Mouse (Mus musculus): ENCODE results near the gene Klhl29. TPM values are rescaled to one million over a fixed set of nuclear protein-coding genes. Genes with fewer than 3 reads are reported as not detected.

Gene Klhl29
- polyA plus RNA-seq, 1 experiment, result not detected

- H3K79me3 ChIP-seq (ENCODE audit: low read depth), result no peaks in the 10 kb centered on the region
- no peak overlapping the region for H3ac ChIP-seq (ENCODE audit: control insufficient read depth, insufficient read length, low read depth)
- H3K4me3 ChIP-seq (ENCODE audit: insufficient read depth, poor library complexity, severe bottlenecking), result no peak overlapping the region
- H3K36me3 ChIP-seq (ENCODE audit: control insufficient read depth, insufficient read depth), result no peaks in the 10 kb centered on the region
- TF ChIP-seq MAX (IDR thresholded peaks at IDR 0.05), result no peak
- no peak for TF ChIP-seq CEBPB (IDR thresholded peaks at IDR 0.05; ENCODE audit: low read depth)
- no peak for TF ChIP-seq MYOD1 (IDR thresholded peaks at IDR 0.05; ENCODE audit: control insufficient read depth, insufficient read length, low read depth)
- TF ChIP-seq USF1 (IDR thresholded peaks at IDR 0.05; ENCODE audit: low read depth), result no peak
- TF ChIP-seq FOSL1 (IDR thresholded peaks at IDR 0.05; ENCODE audit: insufficient read depth, low read length, poor library complexity, severe bottlenecking), result no peak
- TF ChIP-seq CTCF (IDR thresholded peaks at IDR 0.05; ENCODE audit: control insufficient read depth, insufficient read depth, insufficient read length), result no peak
- no peak for TF ChIP-seq MYOG (IDR thresholded peaks at IDR 0.05; ENCODE audit: control insufficient read depth, extremely low read depth, insufficient read length)
- no peaks in the 10 kb centered on the region for H3K79me2 ChIP-seq (ENCODE audit: control insufficient read depth, insufficient read depth)
- H3K27me3 ChIP-seq (ENCODE audit: control insufficient read depth, insufficient read depth, insufficient read length), result peaks cover 9% of the 10 kb centered on the region
These were observed 252.5 kb downstream of the Klhl29 start for GRCm38 (mm10) chr12:5122972-5123371.

GRCm38 (mm10) chr12:5120249-5120648 lies 255.2 kb downstream of the Klhl29 start:
- no peak for TF ChIP-seq MAX (IDR thresholded peaks at IDR 0.05)
- no peak for TF ChIP-seq CTCF (IDR thresholded peaks at IDR 0.05; ENCODE audit: control insufficient read depth, insufficient read depth, insufficient read length)
- no peak for TF ChIP-seq FOSL1 (IDR thresholded peaks at IDR 0.05; ENCODE audit: insufficient read depth, low read length, poor library complexity, severe bottlenecking)
- TF ChIP-seq MYOD1 (IDR thresholded peaks at IDR 0.05; ENCODE audit: control insufficient read depth, insufficient read length, low read depth), result no peak
- no peak for TF ChIP-seq CEBPB (IDR thresholded peaks at IDR 0.05; ENCODE audit: low read depth)
- TF ChIP-seq MYOG (IDR thresholded peaks at IDR 0.05; ENCODE audit: control insufficient read depth, extremely low read depth, insufficient read length), result no peak
- no peak for TF ChIP-seq USF1 (IDR thresholded peaks at IDR 0.05; ENCODE audit: low read depth)
- Histone ChIP-seq H3ac (ENCODE audit: control insufficient read depth, insufficient read length, low read depth) (no peak overlapping the region), H3K36me3 (ENCODE audit: control insufficient read depth, insufficient read depth) (no peaks in the 10 kb centered on the region)

GRCm38 (mm10) chr12:5119726-5120125 lies 255.8 kb downstream of the Klhl29 start:
- H3K4me3 ChIP-seq (ENCODE audit: insufficient read depth, poor library complexity, severe bottlenecking), result no peak overlapping the region
- no peaks in the 10 kb centered on the region for H3K79me2 ChIP-seq (ENCODE audit: control insufficient read depth, insufficient read depth)
- no peaks in the 10 kb centered on the region for H3K79me3 ChIP-seq (ENCODE audit: low read depth)
- H3K27me3 ChIP-seq (ENCODE audit: control insufficient read depth, insufficient read depth, insufficient read length), result peaks cover 3% of the 10 kb centered on the region
- no peak overlapping the region for H3ac ChIP-seq (ENCODE audit: control insufficient read depth, insufficient read length, low read depth)
- no peaks in the 10 kb centered on the region for H3K36me3 ChIP-seq (ENCODE audit: control insufficient read depth, insufficient read depth)
- TF ChIP-seq USF1 (IDR thresholded peaks at IDR 0.05; ENCODE audit: low read depth) (no peak), MAX (IDR thresholded peaks at IDR 0.05) (no peak), CEBPB (IDR thresholded peaks at IDR 0.05; ENCODE audit: low read depth) (no peak), MYOD1 (IDR thresholded peaks at IDR 0.05; ENCODE audit: control insufficient read depth, insufficient read length, low read depth) (no peak), FOSL1 (IDR thresholded peaks at IDR 0.05; ENCODE audit: insufficient read depth, low read length, poor library complexity, severe bottlenecking) (no peak), MYOG (IDR thresholded peaks at IDR 0.05; ENCODE audit: control insufficient read depth, extremely low read depth, insufficient read length) (no peak), CTCF (IDR thresholded peaks at IDR 0.05; ENCODE audit: control insufficient read depth, insufficient read depth, insufficient read length) (no peak)

More at GRCm38 (mm10) chr12:5120249-5120648, 255.2 kb downstream of the Klhl29 start:
- Histone ChIP-seq H3K4me3 (ENCODE audit: insufficient read depth, poor library complexity, severe bottlenecking) (no peak overlapping the region), H3K27me3 (ENCODE audit: control insufficient read depth, insufficient read depth, insufficient read length) (peaks cover 3% of the 10 kb centered on the region), H3K79me3 (ENCODE audit: low read depth) (no peaks in the 10 kb centered on the region), H3K79me2 (ENCODE audit: control insufficient read depth, insufficient read depth) (no peaks in the 10 kb centered on the region)

- H3K27me3 ChIP-seq (ENCODE audit: control insufficient read depth, insufficient read depth, insufficient read length), result peaks cover 3% of the 10 kb centered on the region
- no peak overlapping the region for H3K4me3 ChIP-seq (ENCODE audit: insufficient read depth, poor library complexity, severe bottlenecking)
- no peaks in the 10 kb centered on the region for H3K79me2 ChIP-seq (ENCODE audit: control insufficient read depth, insufficient read depth)
- H3ac ChIP-seq (ENCODE audit: control insufficient read depth, insufficient read length, low read depth), result no peak overlapping the region
- TF ChIP-seq MAX (IDR thresholded peaks at IDR 0.05) (no peak), CEBPB (IDR thresholded peaks at IDR 0.05; ENCODE audit: low read depth) (no peak), MYOD1 (IDR thresholded peaks at IDR 0.05; ENCODE audit: control insufficient read depth, insufficient read length, low read depth) (no peak), USF1 (IDR thresholded peaks at IDR 0.05; ENCODE audit: low read depth) (no peak), CTCF (IDR thresholded peaks at IDR 0.05; ENCODE audit: control insufficient read depth, insufficient read depth, insufficient read length) (no peak), MYOG (IDR thresholded peaks at IDR 0.05; ENCODE audit: control insufficient read depth, extremely low read depth, insufficient read length) (no peak), FOSL1 (IDR thresholded peaks at IDR 0.05; ENCODE audit: insufficient read depth, low read length, poor library complexity, severe bottlenecking) (no peak)
- H3K36me3 ChIP-seq (ENCODE audit: control insufficient read depth, insufficient read depth), result no peaks in the 10 kb centered on the region
- H3K79me3 ChIP-seq (ENCODE audit: low read depth), result no peaks in the 10 kb centered on the region
These were observed 256.2 kb downstream of the Klhl29 start for GRCm38 (mm10) chr12:5119286-5119685.

GRCm38 (mm10) chr12:5116605-5117004 lies 258.9 kb downstream of the Klhl29 start:
- Histone ChIP-seq H3ac (ENCODE audit: control insufficient read depth, insufficient read length, low read depth) (no peak overlapping the region), H3K36me3 (ENCODE audit: control insufficient read depth, insufficient read depth) (no peaks in the 10 kb centered on the region), H3K79me2 (ENCODE audit: control insufficient read depth, insufficient read depth) (no peaks in the 10 kb centered on the region), H3K4me3 (ENCODE audit: insufficient read depth, poor library complexity, severe bottlenecking) (no peak overlapping the region), H3K79me3 (ENCODE audit: low read depth) (no peaks in the 10 kb centered on the region), H3K27me3 (ENCODE audit: control insufficient read depth, insufficient read depth, insufficient read length) (no peaks in the 10 kb centered on the region)
- TF ChIP-seq CEBPB (IDR thresholded peaks at IDR 0.05; ENCODE audit: low read depth) (no peak), MYOD1 (IDR thresholded peaks at IDR 0.05; ENCODE audit: control insufficient read depth, insufficient read length, low read depth) (no peak), MAX (IDR thresholded peaks at IDR 0.05) (no peak), CTCF (IDR thresholded peaks at IDR 0.05; ENCODE audit: control insufficient read depth, insufficient read depth, insufficient read length) (no peak), MYOG (IDR thresholded peaks at IDR 0.05; ENCODE audit: control insufficient read depth, extremely low read depth, insufficient read length) (no peak), FOSL1 (IDR thresholded peaks at IDR 0.05; ENCODE audit: insufficient read depth, low read length, poor library complexity, severe bottlenecking) (no peak), USF1 (IDR thresholded peaks at IDR 0.05; ENCODE audit: low read depth) (no peak)

GRCm38 (mm10) chr12:5114631-5115030 lies 260.9 kb downstream of the Klhl29 start:
- TF ChIP-seq MYOD1 (IDR thresholded peaks at IDR 0.05; ENCODE audit: control insufficient read depth, insufficient read length, low read depth), result no peak
- Histone ChIP-seq H3K4me3 (ENCODE audit: insufficient read depth, poor library complexity, severe bottlenecking) (no peak overlapping the region), H3K36me3 (ENCODE audit: control insufficient read depth, insufficient read depth) (no peaks in the 10 kb centered on the region)

More at GRCm38 (mm10) chr12:5114631-5115030, 260.9 kb downstream of the Klhl29 start:
- Histone ChIP-seq H3ac (ENCODE audit: control insufficient read depth, insufficient read length, low read depth) (no peak overlapping the region), H3K27me3 (ENCODE audit: control insufficient read depth, insufficient read depth, insufficient read length) (no peaks in the 10 kb centered on the region), H3K79me2 (ENCODE audit: control insufficient read depth, insufficient read depth) (no peaks in the 10 kb centered on the region), H3K79me3 (ENCODE audit: low read depth) (no peaks in the 10 kb centered on the region)

Data from C2C12 (cell line).